Mouse (Mus musculus) MEL (cell line): ENCODE data around the gene Smpdl3a. TPM values are rescaled to one million over a fixed set of nuclear protein-coding genes. Genes with fewer than 3 reads are reported as not detected.

Experiments used
- polyA plus RNA-seq, 2 experiments: library from polyadenylated mRNA; stranded (reverse) in 1 of 2; unstranded in 1 of 2; fragments of >175 nt in 1 of 2; fragments of >200 nt in 1 of 2; gene quantifications; 2 replicates each; pipeline versions ENCODE4 v1.2.1 to v1.2.4; 2012; ENCODE audit warnings: low replicate concordance in 2 of 2, low read depth in 1 of 2; ENCODE audit not compliant: insufficient read length in 2 of 2, insufficient read depth in 1 of 2, missing spikeins in 1 of 2
- total RNA-seq: library from RNA; depleted of rRNA; stranded (reverse); fragments of 300-350 nt; gene quantifications from 2 replicates; pipeline ENCODE4 v1.2.3, GENCODE M21; 2012; rRNA removed

The Smpdl3a gene
- total and polyA plus RNA-seq, 3 experiments = 0.04 TPM; not detected in 2

Other genes starting within 250 kb of the Smpdl3a start
- gene Pkib, start 162.4 kb upstream of the Smpdl3a start, total RNA-seq = not detected in 2 replicates
- gene Pkib, start 162.4 kb upstream of the Smpdl3a start, polyA plus RNA-seq = not detected
- gene Fabp7, start 9.5 kb upstream of the Smpdl3a start, total RNA-seq = 12.7 and 26.4 TPM in 2 replicates
- 1 to 10 TPM in 1 of 2 experiments, not detected in 1; 4.1 TPM for gene Fabp7, start 9.5 kb upstream of the Smpdl3a start, polyA plus RNA-seq